Mouse (Mus musculus) hindbrain, embryonic 11.5 days (tissue): ENCODE measurements around the gene Irf9. TPM values are rescaled to one million over a fixed set of nuclear protein-coding genes. Genes with fewer than 3 reads are reported as not detected.

Experiments
- ATAC-seq: fragments of 200-750 bp; cut with Nextera tagmentation; 2 replicates; pipeline ENCODE4 v1.8.0; 2017; ENCODE audit warnings: mild to moderate bottlenecking, moderate TSS enrichment, moderate library complexity; ENCODE audit not compliant: low FRiP score
- DNase-seq: peaks from one replicate; pipeline ENCODE4 v3.0.0-alpha.2; 2015; ENCODE audit warnings: low spot score
- H3K27ac ChIP-seq: fragments of 300-500 bp; sonication (generic); 2 replicates; pipeline ENCODE4 v1.5.1; 2014; ENCODE audit warnings: mild to moderate bottlenecking, low read depth, low read length
- H3K27me3 ChIP-seq: fragments of 300-500 bp; sonication (generic); 2 replicates; pipeline ENCODE4 v1.6.1; 2014; ENCODE audit warnings: mild to moderate bottlenecking, low read length, moderate library complexity, mixed read lengths; ENCODE audit not compliant: control insufficient read depth, insufficient read depth
- H3K36me3 ChIP-seq: fragments of 300-500 bp; sonication (generic); 2 replicates; pipeline ENCODE4 v1.6.1; 2014; ENCODE audit warnings: mild to moderate bottlenecking, low read length, moderate library complexity, mixed read lengths; ENCODE audit not compliant: control insufficient read depth, insufficient read depth
- H3K4me1 ChIP-seq: fragments of 300-500 bp; sonication (generic); replicated peaks from 2 replicates; pipeline ENCODE4 v1.6.1; 2014; ENCODE audit warnings: low read length, mixed read lengths; ENCODE audit not compliant: control insufficient read depth, insufficient read depth
- H3K4me2 ChIP-seq: fragments of 300-500 bp; sonication (generic); replicated peaks from 2 replicates; pipeline ENCODE4 v1.6.1; 2014; ENCODE audit warnings: mild to moderate bottlenecking, low read depth, low read length
- H3K4me3 ChIP-seq: fragments of 300-500 bp; sonication (generic); 2 replicates; pipeline ENCODE4 v1.5.1; 2014; ENCODE audit warnings: low read depth, low read length
- H3K9ac ChIP-seq: fragments of 300-500 bp; sonication (generic); 2 replicates; pipeline ENCODE4 v1.6.1; 2014; ENCODE audit warnings: low read depth, low read length
- H3K9me3 ChIP-seq: fragments of 300-500 bp; sonication (generic); 2 replicates; pipeline ENCODE4 v1.6.1; 2016; ENCODE audit warnings: low read length; ENCODE audit not compliant: control insufficient read depth
- WGBS: fragments of 180-500 bp; shearing (Covaris S2); extraction: QIAGEN DNeasy Blood & Tissue Kit; methylation state at CpG from one replicate; pipeline ENCODE4 v1.1.7; 2014; 5-methylcytosine and 5-hydroxymethylcytosine counted together
- polyA plus RNA-seq: library from polyadenylated mRNA; unstranded; fragments of >200 nt; fragmentation: Nextera tagmentation; extraction: Ambion mirVana; gene quantifications from 2 replicates; pipeline ENCODE4 v1.2.1, GENCODE M21; 2014

Gene Irf9
- polyA plus RNA-seq, 1 experiment from 2014 or later: 7.6 TPM

DNA sequence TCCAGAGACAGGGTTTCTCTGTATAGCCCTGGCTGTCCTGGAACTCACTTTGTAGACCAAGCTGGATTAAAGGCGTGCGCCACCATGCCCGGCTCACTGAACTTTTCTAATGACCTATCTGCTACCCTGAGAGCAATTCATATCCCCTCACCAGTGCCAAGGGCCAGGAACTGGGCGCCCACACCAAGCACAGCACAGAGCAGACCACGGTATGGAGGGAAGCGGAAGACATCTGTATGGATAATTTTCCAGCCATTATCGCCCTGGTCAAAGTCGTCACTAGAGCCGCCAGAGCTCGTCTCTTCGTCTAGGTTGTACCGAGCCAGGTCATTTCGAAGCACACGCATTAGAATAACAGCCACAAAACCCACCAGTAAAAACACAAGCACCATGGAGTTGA is 37.4 kb downstream of the Irf9 start:
- H3K4me3 ChIP-seq: no peak overlapping the region
- DNase-seq: no peak
- H3K27ac ChIP-seq: no peak overlapping the region
- no peaks in the 10 kb centered on the region for H3K27me3 ChIP-seq
- no peak overlapping the region for H3K9ac ChIP-seq
- 97% methylated on average over 14 of the region's 14 CpGs for WGBS
- peaks cover 3% of the 10 kb centered on the region; the same call in 1 of the 2 replicates for H3K36me3 ChIP-seq
- no peak for ATAC-seq
- no peak overlapping the region for H3K4me2 ChIP-seq
- H3K9me3 ChIP-seq: no peaks in the 10 kb centered on the region
- H3K4me1 ChIP-seq: peaks cover 3% of the 10 kb centered on the region; the same call in 1 of the 2 replicates

DNA sequence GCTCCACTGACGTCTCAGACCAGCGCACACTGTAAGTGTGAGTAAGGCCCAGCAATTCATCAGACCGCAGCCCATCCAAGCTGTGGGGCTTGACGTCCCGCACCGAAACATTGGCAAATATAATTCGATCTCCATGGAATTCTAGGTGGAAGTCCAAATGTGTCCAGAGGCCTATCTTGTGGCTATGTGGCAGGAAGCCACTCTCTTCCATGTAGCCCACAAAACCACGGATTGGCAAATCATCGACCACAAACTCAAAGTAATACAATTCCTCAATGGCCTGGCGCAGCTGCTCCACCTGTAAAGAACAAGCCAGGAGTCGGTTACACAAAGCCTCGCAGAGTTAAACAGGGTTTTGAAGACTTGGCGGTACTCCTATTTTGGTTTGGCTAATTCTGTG is 37.9 kb downstream of the Irf9 start:
- Histone ChIP-seq H3K9me3 (no peaks in the 10 kb centered on the region), H3K4me1 (peaks cover 3% of the 10 kb centered on the region; the same call in 1 of the 2 replicates), H3K4me2 (no peak overlapping the region), H3K36me3 (peaks cover 5% of the 10 kb centered on the region; the same call in 1 of the 2 replicates), H3K4me3 (no peak overlapping the region), H3K27me3 (no peaks in the 10 kb centered on the region), H3K27ac (no peak overlapping the region), H3K9ac (no peak overlapping the region)
- WGBS: 96% methylated on average over 13 of the region's 13 CpGs
- ATAC-seq: no peak
- no peak for DNase-seq

- peak overlapping the region; percentile 95 for H3K4me3 ChIP-seq
- H3K27ac ChIP-seq: peak overlapping the region; percentile 93
- DNase-seq (no peak), ATAC-seq (peak; percentile 63; the same call in 1 of the 2 replicates)
- H3K27me3 ChIP-seq: no peaks in the 10 kb centered on the region
- peaks cover 7% of the 10 kb centered on the region; the same call in 1 of the 2 replicates for H3K36me3 ChIP-seq
- H3K9ac ChIP-seq: peak overlapping the region; percentile 94
- peaks cover 3% of the 10 kb centered on the region; the same call in 1 of the 2 replicates for H3K4me1 ChIP-seq
- H3K9me3 ChIP-seq: no peaks in the 10 kb centered on the region
- peak overlapping the region; percentile 82 for H3K4me2 ChIP-seq
- WGBS: 21% methylated on average over 8 of the region's 8 CpGs
These were observed 39.3 kb downstream of the Irf9 start for GRCm38 (mm10) chr14:55642679-55643059.

GRCm38 (mm10) chr14:55643060-55643907 is 39.9 kb downstream of the Irf9 start, which contains the start of gene Tm9sf1:
Gene Tm9sf1 (minus strand): TSS chr14:55643806.
- Histone ChIP-seq H3K4me3 (peak within 1 kb of the TSS; percentile 95), H3K27me3 (no peaks in the 10 kb centered on the region), H3K9ac (peak within 1 kb of the TSS; percentile 94), H3K9me3 (no peaks in the 10 kb centered on the region), H3K36me3 (0 out of 2 replicates have a peak, but pooled peaks cover 4% of the 10 kb centered on the region), H3K27ac (peak within 1 kb of the TSS; percentile 93), H3K4me1 (peaks cover 3% of the 10 kb centered on the region; the same call in 1 of the 2 replicates), H3K4me2 (peak within 1 kb of the TSS; percentile 82)
- ATAC-seq (peak; percentile 91), DNase-seq (peak; percentile 84)
- WGBS: under 1% methylated on average over 86 of the region's 89 CpGs

DNA sequence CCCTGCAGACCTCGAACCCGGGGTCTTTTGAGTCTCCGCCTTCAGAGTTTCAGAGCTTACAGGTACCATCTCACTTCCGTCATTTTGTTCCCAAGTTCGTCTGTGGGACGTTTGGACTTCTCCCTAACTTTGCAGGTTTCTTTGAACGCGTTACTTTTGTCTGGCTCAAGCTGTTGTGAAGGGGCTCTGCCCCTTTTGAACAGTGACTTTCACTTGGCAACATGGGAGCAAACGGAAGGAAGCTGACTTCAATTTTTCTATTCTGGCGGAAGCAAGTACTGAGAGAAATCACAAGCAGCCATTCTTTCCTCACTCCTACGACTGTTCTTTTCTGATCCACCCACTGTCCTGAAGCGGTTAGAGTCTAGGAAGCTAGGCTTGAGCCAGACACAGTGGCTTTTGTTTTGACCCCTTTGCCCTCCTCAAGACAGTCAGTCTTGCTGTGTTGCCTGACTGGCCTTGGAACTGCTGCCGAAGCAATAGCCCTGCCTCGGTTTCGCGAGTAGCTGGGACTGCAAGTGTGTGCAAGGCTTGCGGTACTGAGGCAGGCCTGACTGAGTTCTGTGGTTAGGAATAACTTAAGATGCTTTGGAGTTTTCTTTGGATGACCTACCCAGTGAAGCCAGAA is 41.0 kb downstream of the Irf9 start:
- no peaks in the 10 kb centered on the region for H3K9me3 ChIP-seq
- peak overlapping the region; percentile 82 for H3K4me2 ChIP-seq
- 32% methylated on average over 17 of the region's 17 CpGs for WGBS
- H3K4me1 ChIP-seq: peaks cover 3% of the 10 kb centered on the region; the same call in 1 of the 2 replicates
- ATAC-seq: no peak
- DNase-seq: peak; percentile 21
- 0 out of 2 replicates have a peak, but pooled peaks cover 4% of the 10 kb centered on the region for H3K36me3 ChIP-seq
- H3K27ac ChIP-seq: no peak overlapping the region
- H3K9ac ChIP-seq: peak overlapping the region; percentile 94
- H3K4me3 ChIP-seq: peak overlapping the region; percentile 95
- H3K27me3 ChIP-seq: no peaks in the 10 kb centered on the region

DNA sequence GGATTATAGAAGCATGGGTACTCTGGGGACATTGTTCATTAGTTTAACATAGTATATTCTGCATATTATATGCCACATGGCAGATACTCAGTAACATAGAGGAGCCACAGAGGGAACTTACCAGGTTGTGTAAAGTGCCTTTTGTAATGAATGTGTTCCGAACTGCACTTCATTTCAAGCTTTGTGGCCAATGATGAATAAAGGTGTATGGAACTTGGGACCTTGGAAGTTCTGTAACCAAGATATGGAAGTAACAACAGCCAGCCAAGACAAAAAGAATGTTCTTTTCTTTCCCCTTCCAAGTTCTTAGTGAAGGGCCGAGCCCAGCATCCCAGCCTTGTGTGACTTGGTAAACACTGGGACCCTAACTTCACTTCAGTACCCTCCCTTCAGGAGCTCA is 46.5 kb downstream of the Irf9 start, which contains the start of gene Tssk4:
Gene Tssk4, plus strand, starts transcription at position 301 of the 400 bp plus-strand sequence.
- H3K4me2 ChIP-seq: no peak within 1 kb of the TSS
- no peaks in the 10 kb centered on the region for H3K4me1 ChIP-seq
- 0 out of 2 replicates have a peak, but pooled peaks cover 4% of the 10 kb centered on the region for H3K36me3 ChIP-seq
- no peak within 1 kb of the TSS for H3K27ac ChIP-seq
- H3K9me3 ChIP-seq: no peaks in the 10 kb centered on the region
- ATAC-seq: no peak
- no peak within 1 kb of the TSS for H3K4me3 ChIP-seq
- no peak within 1 kb of the TSS for H3K9ac ChIP-seq
- H3K27me3 ChIP-seq: no peaks in the 10 kb centered on the region
- DNase-seq: no peak
- WGBS: 91% methylated on average over 2 of the region's 2 CpGs

DNA sequence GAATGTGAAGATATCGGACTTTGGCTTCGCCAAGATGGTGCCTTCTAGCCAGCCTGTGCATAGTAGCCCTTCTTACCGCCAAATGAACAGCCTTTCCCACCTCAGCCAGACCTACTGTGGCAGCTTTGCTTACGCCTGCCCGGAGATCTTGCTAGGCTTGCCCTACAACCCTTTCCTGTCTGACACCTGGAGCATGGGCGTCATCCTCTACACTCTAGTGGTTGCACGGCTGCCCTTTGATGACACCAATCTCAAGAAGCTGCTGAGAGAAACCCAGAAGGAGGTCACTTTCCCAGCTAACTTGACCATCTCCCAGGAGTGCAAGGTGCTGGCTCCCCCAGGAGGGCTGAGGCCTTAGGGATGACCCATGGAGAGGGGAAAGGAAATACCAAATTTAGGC is 48.2 kb downstream of the Irf9 start:
- Histone ChIP-seq H3K4me3 (no peak overlapping the region), H3K27me3 (no peaks in the 10 kb centered on the region), H3K4me2 (no peak overlapping the region), H3K36me3 (no peaks in the 10 kb centered on the region), H3K27ac (no peak overlapping the region), H3K4me1 (no peaks in the 10 kb centered on the region), H3K9me3 (no peaks in the 10 kb centered on the region), H3K9ac (no peak overlapping the region)
- 84% methylated on average over 7 of the region's 7 CpGs for WGBS
- DNase-seq: no peak
- ATAC-seq: no peak

DNA sequence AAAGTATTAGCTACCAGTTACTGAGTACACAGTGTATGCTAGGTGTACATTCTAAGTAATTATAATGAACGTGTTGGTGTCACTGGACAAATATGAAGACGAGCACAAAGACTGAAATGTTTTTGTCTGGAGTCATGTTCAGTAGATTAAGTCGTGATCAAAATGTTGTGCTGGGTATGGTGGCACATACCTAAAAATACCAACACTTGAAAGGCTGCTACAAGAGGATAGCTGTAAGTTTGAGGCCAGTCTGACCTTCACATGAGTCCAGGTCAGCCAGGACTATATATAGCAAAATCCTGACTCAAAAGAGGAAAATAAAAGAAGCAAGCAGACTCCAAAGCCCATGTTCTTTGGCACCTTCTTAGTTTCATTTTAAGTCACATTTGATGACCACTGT is 53.6 kb downstream of the Irf9 start:
- Histone ChIP-seq H3K36me3 (no peaks in the 10 kb centered on the region; the same call in 1 of the 2 replicates), H3K9me3 (no peaks in the 10 kb centered on the region), H3K27me3 (no peaks in the 10 kb centered on the region), H3K4me3 (no peak overlapping the region), H3K4me2 (no peak overlapping the region), H3K4me1 (no peaks in the 10 kb centered on the region), H3K27ac (no peak overlapping the region), H3K9ac (no peak overlapping the region)
- 83% methylated on average over 3 of the region's 3 CpGs for WGBS
- no peak for DNase-seq
- ATAC-seq: no peak
